Mouse (Mus musculus): ENCODE measurements around the gene Art4.

The Art4 gene

DNA sequence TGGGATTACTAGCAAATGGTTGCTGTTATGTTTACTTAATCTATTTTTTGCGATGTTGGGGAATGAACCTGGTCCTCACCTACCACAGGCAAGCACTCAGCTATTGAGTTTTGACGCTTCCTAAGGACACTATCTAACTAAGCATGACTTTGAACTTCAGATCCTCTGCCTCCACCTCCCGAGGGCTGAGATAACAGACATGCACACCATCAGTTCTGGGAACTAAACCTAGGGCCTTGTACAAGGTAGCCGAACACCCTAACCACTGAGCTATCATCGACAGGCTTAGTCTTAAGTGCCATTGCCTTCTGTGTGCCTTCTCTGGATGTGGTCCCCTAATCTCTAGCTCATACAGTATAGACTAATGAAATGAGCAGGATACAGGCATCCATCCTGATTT lies 7.8 kb upstream of the Art4 start:
- no peak for DNase-seq

DNA sequence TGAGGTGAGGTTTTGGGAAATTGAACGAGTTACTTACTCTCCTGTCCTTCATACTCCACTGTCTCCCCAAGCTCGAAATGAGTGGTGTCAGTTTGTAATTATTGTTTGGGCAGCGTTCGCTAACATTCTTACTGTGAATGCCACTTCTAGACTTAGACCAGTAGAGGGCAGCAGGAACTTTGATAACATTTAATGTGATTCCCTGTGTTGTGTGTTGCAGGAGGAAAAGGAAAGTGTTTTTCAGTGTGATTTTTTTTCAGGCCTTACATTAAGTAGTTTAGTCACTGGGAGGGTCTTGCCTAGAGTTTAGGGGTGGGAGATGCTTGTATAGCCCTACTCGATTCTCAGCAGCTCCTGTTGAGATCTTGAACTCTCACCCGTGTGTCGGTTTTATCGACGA lies 3.5 kb upstream of the Art4 start:
- no peak for DNase-seq

DNA sequence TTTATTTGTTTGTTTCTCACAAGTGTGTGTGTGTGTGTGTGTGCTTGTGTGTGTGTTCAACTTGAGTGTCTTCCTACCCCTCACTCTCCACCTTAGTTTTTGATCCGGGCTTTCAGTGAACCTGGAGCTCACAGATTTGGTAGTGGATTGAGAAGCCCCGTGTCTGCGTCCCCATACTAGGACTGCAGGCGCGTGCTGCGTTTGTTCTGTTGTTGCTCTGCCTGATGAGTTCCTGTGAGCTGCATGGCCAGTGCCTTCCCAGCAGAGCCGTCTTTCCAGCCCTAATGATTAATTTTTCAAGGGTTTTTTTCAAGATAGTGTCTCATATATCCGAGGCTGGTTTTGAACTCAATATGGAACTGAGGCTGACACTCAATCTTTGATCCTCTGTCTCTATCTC lies 887 bp upstream of the Art4 start:
- DNase-seq = no peak

DNA sequence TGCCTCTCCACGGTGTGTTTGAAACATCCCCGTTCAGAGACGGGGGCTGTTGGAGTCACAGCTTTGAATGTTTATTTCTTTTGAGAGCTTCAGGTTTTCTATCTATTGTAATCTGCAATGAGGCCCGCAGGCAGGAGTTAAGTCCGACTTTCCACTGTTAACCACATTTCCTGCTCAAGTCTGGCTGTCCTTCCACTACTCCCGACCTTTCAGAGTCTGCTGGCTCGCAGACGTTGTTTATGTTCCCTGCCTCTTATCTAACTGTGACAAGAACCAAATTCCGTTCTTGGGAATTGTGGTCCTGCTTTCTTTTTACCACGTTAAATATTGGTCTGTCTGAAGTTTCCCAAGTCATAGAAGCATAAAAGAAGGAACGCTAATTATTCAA lies 334 bp upstream of the Art4 start:
- no peak for DNase-seq

DNA sequence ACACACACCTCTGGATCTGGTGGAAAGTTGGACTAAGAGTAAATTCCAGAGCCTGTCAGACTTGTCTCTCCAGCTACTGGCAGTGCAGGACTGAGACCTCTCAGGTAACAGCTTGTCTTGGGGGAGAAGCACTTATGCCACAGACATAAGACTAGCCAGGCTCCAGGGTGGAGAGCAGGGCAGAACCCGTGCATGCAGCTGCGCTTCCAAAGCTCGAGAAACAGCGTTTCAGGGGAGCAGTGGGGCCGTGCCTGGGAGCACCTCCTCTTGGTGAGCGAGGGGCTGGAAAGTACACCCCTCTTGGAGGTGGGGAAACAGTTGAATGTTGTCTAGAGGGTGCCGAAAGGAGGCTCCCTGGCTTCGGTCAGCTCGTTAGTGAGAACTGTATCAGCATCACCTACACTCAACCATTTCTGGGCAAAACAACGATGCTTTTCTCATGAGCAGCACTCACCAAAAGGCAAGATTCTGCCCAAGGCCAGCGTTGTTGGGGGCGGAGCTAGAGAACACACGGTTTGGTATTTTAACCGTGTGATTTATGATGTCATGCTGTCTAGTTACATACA lies 1.4 kb downstream of the Art4 start:
- DNase-seq = no peak

DNA sequence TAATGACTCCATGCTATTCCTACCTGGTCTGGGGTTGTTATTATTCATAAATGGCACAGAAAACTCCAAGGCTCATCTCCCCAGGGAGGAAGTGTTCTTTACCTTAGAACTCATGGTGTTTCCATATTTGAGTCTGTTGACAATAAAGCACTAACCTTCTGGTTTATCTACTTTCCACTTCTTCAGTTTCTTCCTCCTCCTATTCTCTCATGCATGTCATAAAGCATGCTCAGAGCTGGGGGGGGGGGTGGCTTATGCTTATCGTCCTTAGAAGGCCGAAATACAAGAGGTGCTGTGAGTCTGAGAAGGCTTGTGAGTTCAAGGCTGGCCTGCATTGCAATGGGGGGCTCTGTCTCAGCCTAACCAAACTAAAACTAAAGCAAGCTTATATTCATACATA lies 2.4 kb downstream of the Art4 start:
- no peak for DNase-seq

DNA sequence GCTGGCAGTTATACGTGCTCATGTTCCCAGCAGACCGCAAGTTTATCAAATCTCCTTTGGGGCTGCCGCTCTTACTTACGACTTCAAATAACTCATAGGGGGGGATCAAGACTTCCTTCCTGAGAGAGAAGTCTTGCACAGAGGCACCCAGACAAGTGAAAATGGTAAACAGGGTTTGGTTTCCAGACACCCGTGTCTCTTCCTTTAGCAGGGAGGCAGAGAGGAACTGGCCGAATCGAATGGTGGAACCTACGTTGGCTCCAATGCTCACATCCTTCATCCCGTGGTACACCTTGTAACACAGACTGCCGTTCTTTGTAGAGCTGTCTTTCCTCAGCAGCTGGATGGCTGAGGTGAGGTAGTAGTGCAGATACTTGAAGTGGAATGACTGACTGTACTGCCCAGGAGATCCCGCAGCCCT lies 3.2 kb downstream of the Art4 start:
- no peak for DNase-seq

DNA sequence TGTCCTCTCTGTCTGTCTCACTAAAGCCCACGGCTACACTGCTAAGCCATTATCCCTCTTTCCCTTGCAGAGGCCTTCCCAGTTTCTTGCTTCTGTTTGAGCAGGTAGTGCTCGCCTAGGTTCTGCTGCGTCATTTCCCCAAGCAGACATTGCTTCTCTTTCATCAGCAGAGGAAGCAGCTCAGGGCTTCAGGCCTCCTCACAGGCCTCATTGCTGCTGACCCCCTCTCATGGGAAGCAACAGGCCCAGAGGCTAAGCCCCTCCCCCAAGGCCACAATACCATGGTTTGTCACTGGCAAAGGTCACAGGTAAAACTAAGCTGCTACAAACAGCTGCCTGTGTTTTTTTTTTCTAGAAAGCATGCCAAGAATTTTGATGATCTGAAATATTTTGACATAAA lies 4.8 kb downstream of the Art4 start:
- DNase-seq = no peak

DNA sequence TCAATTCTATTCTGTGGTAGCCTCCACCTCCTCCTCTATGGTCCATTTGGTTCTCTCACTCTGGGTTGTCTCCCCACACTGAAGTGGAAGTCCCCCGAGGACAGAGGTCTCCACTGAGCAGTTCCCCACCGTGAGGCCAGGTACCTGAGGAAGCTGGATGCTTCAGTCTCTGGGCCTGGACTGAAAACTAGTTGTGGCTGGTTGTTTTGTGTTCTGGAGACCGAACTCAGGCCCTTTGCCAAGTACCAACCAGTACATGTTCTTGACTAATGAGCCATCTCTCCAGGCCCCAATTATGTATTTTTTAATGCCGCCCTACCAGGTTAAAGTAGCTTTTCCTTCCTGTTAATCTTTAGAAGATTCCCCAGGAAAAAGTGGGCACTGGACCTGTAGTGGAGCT lies 5.2 kb downstream of the Art4 start:
- no peak for DNase-seq

DNA sequence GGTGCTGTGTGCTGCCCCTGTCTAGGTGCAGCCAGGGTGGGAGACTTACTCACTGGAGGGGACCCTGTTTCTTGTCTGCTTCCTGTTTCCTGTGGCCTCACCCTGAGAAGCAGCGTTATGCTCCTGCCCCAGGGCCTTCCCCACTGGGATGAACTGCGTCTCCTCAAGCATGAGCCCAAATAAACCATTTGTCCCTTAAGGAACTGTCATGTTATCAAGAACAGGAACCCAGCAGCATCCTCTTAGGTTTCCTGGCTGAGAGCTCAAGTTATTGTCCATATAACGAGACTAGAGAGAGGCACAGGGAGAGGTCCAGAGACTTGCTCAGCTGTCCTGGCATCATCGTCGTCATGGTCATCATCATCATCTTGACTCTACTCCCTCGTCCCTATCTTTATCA lies 7.3 kb downstream of the Art4 start:
- no peak for DNase-seq

DNA sequence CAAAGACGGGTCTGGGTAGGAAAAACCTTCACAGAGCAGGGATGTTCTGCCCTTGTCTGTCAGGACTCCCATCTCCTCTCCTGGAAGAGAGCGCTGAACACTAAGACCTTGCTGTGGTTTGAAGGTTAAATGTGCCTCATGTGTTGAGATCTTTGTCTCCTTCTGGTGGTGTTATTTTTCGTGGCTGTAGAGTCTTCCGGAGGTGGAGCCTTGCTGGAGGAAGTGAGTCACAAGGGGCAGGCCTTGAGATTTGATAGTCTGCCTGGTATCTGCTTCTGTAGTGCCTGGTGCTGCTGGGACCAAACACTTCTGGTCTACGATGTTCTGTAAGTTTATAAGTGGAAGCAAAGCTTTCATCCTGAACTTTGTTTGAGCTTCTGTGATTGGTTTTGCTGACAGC lies 8.6 kb downstream of the Art4 start:
- DNase-seq = no peak

DNA sequence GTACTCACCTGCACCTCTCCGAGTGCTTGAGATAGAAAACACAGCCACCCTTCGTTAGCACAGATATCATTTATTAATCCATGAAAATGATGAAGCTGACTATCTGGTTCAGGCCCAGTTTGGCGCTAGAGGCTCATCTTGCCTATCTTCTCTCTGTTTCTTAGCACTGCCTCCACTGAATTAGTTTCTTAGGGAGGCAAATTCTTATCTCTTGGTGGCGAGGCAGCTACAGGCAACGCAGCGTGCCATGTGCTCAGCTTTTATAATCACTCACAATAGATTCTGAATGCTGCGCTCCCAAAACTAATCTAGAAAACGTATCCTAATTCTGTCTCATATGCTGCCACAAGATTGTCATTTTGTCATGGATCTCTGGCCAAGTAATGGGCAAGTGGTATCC lies 9.1 kb downstream of the Art4 start:
- DNase-seq = no peak

DNA sequence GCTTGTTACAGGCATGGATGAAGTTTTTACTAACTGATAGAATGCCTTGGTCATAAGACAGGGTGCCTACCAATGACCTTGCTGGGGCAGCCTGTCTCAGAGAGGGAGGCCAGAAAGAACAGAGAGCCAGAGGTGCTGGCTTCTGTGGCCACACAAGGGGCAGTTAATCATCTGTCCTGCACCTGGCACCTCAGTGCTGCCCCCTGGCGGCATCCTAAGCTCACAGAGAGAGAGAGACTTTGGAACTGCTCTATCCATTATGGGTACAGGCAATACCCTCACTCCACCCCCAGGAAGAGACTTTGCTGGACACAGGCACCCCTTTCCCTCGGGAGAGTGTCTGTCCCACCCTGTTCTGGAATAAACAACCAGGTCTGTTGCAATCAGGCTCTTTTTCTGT lies 9.7 kb downstream of the Art4 start:
- DNase-seq = no peak

DNA sequence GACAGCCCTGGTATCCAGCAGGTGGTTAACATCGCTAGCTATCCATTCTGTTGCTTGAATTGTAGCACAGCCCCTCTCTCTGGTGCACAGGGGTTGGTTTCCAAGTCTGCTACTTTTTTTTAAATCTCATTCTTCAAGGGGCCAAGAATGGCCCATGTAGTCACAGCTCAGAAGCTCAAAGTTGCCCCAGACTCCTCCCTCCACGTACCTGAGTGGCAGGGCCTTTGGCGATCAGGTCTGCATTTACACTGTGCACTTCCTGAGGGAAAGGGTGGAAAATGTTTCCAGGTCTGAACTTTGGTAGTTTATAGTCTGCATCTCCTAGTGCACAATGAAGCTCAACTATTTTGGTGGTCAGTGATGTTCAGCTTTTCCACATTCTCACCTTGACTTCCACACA lies 10.3 kb downstream of the Art4 start:
- no peak for DNase-seq

DNA sequence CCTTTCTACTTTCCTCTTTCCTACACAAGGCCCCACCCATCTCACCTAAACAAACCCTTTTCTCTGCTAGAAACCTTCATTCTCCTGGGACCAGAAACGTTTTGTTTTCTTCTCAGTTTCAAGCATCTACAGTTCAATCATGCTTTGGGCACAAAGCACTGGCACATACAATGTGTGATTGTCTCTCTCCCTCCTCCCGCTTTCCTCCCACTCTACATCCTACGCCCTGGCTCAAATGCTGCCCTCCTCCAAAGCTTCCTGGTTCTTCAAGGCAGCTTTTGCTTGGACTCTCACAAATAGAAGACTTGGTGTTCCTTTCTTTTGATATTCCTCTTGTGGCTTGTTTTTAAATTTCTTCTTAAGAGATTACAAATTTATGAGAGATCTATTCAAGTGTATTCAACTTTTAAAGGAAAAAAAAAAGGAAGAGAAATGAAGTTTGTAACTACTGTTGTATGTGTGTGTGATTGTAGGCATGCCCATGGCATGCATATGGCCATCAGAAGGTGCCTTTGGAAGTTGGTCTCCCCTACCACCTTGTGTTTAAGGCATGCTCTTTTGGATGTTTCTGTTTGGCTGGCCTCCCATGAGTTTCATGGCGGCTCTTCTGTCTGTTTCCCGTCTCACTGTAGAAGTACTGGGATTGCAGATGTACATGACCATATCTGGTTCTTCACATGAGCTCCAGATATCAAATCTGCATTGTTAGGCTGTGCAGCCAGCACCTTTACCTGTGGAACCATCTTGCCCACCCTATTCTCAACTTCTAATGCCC lies 11.6 kb downstream of the Art4 start:
- no peak for DNase-seq

DNA sequence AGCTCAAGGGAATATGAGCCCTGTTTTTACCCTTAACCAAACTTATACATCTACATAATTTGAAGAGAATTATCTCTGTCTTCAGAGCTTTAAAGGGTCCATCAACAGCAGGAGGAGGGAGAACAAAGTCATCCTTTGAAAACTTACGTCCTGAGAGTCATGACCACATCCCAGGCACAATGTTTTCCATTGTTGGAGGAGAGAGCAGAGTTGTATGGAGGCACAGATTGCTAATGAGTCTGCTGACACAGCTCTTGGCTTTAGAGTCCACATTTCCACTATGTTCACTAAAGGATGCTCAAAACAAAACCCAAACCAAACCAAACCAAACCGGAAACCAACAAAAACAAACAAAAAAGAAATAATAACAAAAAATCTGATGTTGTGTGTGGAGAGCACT lies 12.6 kb downstream of the Art4 start:
- no peak for DNase-seq

DNA sequence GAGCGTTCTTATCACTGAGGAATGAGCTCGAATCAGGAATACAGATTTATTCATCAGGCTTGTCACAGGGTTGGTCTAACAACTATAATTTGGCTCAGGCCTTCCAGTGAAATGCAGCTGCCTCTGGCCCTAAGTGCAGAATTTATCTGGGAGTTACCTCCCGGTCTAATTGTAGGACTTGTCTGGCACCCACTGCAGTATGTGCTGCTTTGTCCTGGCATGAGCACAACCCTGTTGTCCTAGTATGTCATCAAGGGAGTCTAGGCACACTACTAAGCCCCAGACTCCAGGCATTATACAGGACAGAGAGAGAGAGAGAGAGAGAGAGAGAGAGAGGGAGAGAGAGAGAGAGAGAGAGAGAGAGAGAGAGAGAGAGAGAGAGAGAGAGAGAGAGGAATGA lies 20.2 kb downstream of the Art4 start:
- no peak for DNase-seq

DNA sequence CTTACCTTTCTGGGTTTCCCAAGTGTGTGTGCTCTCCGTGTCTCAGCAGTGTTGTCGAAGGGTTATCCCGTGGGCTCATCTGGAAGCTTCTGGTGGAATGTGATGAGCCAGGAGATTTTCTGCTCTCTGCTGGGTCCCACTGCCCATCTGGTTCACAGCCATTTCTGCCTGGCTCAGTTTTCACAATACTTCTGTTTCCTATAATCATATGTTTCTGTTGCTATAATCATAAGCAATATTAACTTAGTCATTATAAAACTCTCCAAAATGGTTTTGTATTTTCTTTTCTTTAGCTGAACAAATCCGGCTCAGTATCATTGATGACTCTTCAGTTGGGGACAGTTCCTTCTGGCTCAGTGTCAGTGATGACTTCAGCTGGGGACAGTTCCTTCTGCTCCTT lies 22.2 kb downstream of the Art4 start, which contains the start of gene Smco3:
TSS of gene Smco3 (minus strand) at position 101 of the 400 bp plus-strand sequence.
- no peak for DNase-seq

DNA sequence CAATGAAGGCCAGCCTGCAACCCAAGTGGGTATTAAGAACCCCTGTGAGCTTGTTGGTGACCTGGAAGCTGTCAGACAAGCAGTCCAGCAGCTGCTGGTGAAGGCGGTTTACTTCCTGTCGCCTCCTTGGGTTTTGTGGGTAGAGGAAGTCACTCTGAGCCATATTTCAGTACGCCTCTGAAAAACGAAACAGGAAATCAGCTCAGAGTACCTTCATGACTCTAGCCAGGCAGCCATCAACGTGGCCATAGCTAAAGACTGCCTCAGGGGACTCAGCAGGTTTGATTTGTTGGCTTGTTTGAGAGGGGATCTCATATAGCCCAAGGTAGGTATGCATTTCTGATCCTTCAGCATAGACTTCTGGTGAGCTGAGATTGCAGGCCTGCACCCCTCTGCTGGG lies 25.8 kb downstream of the Art4 start:
- no peak for DNase-seq

DNA sequence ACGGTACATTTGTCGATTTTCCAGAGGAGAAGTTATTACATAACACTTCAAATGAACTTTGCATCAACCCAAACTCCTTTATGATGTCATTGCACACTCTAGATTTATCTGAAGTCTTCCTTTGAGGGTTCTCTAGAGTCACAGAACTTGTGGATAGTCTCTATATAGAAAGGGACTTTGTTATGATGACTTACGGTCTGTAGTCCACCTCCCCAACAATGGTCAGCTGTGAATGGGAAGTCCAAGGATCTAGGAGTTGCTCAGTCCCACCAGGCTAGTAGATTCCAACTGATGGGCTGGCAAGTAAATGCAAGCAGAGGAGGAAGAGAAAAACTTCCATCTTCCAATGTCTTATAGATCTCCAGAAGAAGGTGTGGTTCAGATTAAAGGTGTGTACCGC lies 28.9 kb downstream of the Art4 start:
- DNase-seq = no peak

DNA sequence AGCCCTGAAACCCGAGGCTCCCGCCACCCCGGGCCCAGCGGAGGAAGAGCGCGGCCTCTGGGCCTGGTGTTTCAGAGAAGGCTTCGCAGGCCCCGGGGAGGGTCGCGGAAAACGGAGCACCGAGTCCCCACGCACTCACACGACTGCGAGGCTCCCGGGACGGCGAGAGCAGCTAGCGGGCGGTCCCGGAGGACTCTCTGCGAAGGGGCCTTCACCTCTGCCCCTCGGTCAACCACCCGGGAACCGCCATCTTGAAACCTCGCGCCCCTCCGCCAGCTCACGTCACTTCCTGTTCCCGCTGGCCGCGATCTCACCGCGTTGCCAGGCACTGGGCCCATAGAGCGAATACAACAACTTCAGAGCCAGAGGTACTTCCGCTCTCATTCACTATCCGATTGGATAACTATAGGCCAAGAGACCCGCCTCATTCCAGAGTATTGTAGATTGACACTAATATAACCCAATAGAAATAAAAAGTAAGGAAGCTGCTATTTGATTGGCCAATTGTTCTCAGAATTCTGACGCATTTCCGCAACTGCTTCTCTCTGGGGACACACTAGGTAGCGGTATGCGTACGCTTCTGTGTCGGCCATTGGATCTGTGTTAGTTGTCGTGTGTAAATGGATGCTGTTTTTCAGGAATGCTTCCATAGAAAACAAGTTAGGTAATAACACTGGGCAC lies 29.5 kb downstream of the Art4 start, which contains the start of gene Wbp11:
TSS of gene Wbp11 (minus strand) at position 353 of the 681 bp plus-strand sequence.
- DNase-seq = peak; percentile 97

DNA sequence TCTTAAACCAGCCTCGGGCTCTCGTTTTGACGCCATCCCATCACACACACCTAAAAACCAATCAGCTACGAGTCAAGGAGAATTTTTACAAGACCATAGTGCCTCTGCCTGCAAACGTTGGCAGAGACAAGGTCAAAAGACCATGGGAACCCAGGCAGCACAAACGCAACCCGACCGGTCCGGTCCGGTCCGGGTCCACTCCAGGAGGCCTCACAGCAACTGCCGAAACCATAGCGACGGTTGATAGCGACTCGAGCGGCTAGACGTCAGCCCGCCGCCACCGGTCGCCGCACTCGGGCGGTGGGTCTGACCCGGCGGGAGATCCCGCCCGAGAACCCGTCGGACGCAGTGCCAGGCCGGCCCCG lies 30.0 kb downstream of the Art4 start, which contains the start of gene BC049715:
TSS of gene BC049715 (plus strand) at position 111 of the 365 bp plus-strand sequence.
- no peak for DNase-seq

DNA sequence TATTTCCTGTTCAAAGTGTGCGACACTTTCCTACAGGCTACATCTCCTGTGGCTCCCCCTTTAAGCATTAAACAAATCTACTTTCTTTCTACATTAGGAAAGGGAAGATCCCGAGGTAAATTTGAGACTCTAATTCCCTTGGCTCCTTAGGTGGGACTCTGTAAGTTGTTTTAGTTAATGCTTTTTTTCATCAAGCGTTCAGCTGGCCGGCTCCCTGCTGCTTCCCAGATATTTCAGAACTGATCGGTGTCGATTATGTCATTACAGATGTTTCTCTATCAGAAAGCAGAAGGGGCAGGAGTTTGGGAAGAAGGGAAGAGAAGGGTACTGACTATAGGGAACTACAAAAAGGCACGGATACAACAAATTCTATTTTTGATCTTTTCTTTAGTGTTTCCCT lies 30.4 kb downstream of the Art4 start:
- DNase-seq = no peak

DNA sequence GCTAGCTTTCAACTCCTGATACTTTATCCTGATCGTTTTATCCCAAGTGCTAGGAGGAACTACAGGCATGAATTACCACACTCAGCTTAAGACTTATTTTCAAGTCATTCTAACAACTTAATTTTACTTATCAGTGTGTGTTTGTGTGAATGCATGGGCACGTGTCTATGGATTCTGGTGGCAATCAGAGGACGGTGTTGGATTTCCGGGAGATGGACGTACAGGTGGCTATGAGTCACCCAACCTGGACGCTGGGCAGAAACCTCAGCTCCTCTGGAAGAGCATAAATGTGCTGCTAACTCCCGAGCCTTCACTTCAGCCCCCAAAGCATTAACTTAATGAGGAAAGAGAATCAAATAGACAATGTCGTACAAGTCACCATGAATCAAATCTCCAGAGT lies 32.5 kb downstream of the Art4 start:
- no peak for DNase-seq

All from right cerebral cortex, postnatal 25 days (tissue).